Mouse (Mus musculus): ENCODE measurements around the gene Pgls. TPM values are rescaled to one million over a fixed set of nuclear protein-coding genes. Genes with fewer than 3 reads are reported as not detected.

Pgls gene
- 99.2 to 122 TPM (median 101 TPM) in 4 replicates for total RNA-seq (2023; ENCODE audit: inconsistent age)

DNA sequence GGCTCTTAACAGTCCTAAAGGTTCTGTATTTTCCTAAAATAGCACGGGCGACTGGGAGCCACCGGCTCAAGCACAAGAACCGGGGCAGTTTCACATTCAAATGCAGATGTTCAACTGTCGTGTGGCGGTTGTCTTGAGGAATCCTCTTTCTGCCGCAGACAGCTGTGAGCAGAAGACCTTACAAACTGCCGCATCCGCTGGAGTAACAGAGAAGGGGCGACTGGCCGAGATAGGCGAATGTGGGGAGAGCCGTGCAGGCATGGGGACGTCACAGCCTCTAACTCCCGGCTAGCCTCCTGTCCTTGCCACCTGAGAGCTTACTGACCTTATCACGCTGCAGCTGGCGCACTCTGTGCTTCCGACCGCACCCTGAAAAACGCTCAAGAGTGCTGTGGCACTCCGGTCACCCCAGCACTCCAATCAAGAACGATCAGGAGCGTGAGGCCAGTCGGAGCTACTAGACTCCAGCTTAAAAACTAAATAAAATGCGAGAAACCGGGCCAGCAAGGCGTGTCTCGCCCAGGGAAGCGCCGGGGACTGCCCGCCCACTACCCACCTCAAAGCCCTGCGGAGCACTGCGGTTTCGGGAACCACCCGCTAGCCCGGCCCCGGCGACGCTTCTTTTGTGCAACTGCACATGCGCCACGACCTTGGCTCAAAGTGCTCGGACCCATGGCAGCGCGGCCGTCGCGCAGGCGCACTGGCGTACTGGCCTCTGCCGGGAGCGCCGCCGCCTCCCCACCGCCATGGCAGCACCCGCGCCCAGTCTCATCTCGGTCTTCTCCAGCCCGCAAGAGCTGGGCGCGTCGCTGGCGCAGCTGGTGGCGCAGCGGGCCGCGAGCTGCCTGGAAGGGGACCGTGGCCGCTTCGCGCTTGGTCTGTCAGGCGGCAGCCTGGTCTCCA, at the start of gene Pgls:
Pgls (plus strand) TSS at position 706 of the 903 bp plus-strand sequence.

DNA sequence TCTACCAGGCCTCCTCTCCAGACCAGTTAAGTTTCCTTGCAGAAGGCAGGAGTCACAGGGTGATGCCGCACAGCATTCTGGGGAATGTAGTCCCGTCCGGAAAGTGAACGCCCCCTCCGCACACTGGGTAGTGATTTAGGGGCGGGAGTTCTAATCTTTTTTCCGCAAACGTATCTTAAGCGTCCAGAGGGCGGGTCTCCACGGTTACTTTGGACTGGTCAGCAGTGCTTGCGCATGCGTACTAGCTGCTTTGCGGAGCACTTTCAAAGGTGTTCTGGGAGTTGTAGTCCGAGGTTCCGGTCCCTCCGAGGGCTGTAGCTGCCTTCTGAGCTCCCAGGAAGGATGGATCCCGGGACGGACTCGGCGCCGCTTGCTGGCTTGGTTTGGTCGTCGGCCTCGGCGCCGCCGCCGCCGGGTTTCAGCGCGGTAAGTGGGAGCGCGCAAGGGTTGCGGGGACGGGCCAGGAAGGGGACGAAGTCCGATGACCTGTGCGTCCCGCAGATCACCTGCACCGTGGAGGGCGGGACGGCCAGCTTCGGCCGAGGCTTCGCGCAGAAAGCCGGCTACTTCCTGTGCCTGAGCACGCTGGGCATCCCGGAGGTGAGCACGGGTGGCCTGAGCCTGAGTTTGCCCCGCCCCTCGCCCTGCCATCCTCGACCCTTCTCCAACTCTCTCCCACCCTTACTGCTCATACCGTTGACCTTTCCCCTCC, 49.2 kb upstream of the Pgls start, which contains the start of gene Mvb12a:
Mvb12a (plus strand) TSS at position 291 of the 712 bp plus-strand sequence.

GRCm38 (mm10) chr8:71558071-71558957, 33.7 kb upstream of the Pgls start, which contains the start of gene Tmem221:
TSS of gene Tmem221 (minus strand) at chr8:71558871.

GRCm38 (mm10) chr8:71566501-71566900, 25.5 kb upstream of the Pgls start, which contains the start of gene Nxnl1:
TSS of gene Nxnl1 (minus strand) at chr8:71566601.

DNA sequence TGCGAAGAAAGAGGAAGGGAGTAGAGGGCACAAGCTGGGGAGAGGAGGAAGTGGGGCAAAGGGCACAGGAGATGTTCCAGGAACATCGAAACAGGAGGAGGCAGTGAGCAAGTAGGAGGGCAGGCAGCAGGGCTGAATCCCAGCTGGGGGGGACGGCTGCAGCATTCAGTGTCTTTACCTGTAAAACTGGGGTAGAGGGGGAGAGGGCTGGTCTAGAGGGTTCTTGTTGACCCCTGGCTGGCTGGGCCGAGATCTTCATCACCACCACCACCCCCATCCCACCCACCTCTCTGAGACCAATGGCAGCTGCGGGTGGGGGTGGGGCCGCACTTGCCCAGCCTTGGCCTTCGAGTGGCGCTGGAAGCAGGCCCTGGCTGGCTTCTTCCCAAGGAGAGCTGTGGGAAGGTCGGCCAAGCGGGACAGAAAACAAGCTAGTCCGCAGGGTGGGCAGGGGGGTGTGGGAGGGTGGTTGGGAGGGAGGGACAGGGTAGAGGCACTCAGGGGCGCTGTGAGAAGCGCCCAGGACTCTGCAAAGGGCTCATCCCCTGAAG, 23.5 kb upstream of the Pgls start, which contains the start of gene Slc27a1:
Slc27a1 (plus strand) TSS at position 496 of the 551 bp plus-strand sequence.

GRCm38 (mm10) chr8:71597451-71597850, 5.5 kb downstream of the Pgls start, which contains the start of gene Fam129c:
TSS of gene Fam129c (plus strand) at chr8:71597648.

DNA sequence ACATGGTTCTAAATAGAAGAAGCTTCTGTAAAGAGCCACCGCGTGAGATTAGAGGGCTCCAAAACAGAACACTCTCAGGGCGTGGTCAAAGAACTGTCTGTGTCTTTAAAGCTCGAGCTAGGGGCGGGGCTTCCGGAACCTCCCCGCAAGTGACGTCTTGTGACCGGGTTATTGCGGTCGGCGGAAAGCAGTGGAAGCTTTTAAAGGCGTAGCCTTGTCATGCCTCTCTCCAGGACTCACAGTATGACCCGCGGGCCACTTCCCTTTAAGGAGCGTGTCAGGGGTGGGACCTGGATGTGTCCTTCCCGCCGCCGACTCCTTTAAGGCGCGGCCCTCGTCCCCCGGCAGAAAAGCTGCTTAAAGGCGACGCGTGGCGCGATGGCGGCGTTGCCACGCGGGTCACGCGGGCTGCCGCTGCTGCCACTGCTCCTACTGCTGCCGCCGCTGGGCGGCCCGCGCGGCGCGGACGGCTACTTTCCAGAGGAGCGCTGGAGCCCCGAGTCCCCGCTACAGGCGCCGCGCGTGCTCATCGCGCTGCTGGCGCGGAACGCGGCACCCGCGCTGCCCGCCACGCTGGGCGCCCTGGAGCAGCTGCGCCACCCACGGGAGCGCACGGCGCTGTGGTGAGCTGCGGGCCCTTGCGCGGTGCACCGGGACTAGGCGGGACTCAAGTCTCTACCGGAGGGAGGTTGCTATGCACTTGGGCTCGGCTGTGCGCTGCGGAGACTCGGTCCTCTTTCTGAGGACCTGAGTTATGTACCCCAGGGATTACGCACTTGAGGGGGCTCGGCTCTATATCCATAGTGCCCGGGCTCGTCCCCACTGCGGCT, 19.1 kb downstream of the Pgls start, which contains the start of gene Colgalt1:
Colgalt1 (plus strand) TSS at position 177 of the 830 bp plus-strand sequence.

Other genes starting within 250 kb of the Pgls start
- gene Use1, start 225.3 kb upstream of the Pgls start, total RNA-seq (2023; ENCODE audit: inconsistent age): 265 to 295 TPM (median 283 TPM) in 4 replicates
- gene Ocel1, start 220.9 kb upstream of the Pgls start, total RNA-seq (2023; ENCODE audit: inconsistent age): 21.2 to 27.1 TPM (median 23.5 TPM) in 4 replicates
- gene Nr2f6, start 210.2 kb upstream of the Pgls start, total RNA-seq (2023; ENCODE audit: inconsistent age): 10.3 to 12.4 TPM (median 11.7 TPM) in 4 replicates
- gene Ushbp1, start 196.4 kb upstream of the Pgls start, total RNA-seq (2023; ENCODE audit: inconsistent age): not detected in 4 replicates
- 93.2 to 107 TPM (median 93.8 TPM) in 4 replicates for gene Babam1, start 195.3 kb upstream of the Pgls start, total RNA-seq (2023; ENCODE audit: inconsistent age)
- 0.51 to 1.4 TPM (median 0.61 TPM) in 4 replicates for gene Ankle1, start 186.2 kb upstream of the Pgls start, total RNA-seq (2023; ENCODE audit: inconsistent age)
- 11.1 to 13.1 TPM (median 12.5 TPM) in 4 replicates for gene Abhd8, start 128.5 kb upstream of the Pgls start, total RNA-seq (2023; ENCODE audit: inconsistent age)
- gene Mrpl34, start 127.2 kb upstream of the Pgls start, total RNA-seq (2023; ENCODE audit: inconsistent age): 34.7 to 38.7 TPM (median 35.8 TPM) in 4 replicates
- gene Dda1, start 123.0 kb upstream of the Pgls start, total RNA-seq (2023; ENCODE audit: inconsistent age): 99.3 to 111 TPM (median 106 TPM) in 4 replicates
- 12.1 to 14.8 TPM (median 13.7 TPM) in 4 replicates for gene Ano8, start 106.2 kb upstream of the Pgls start, total RNA-seq (2023; ENCODE audit: inconsistent age)
- gene Gtpbp3, start 104.1 kb upstream of the Pgls start, total RNA-seq (2023; ENCODE audit: inconsistent age): 17.1 to 21.2 TPM (median 18.4 TPM) in 4 replicates
- gene Plvap, start 80.4 kb upstream of the Pgls start, total RNA-seq (2023; ENCODE audit: inconsistent age): 0.45 TPM in 1 of 4 replicates, not detected in the others
- gene Ccdc194, start 66.5 kb upstream of the Pgls start, total RNA-seq (2023; ENCODE audit: inconsistent age): not detected in 4 replicates
- gene Bst2, start 54.7 kb upstream of the Pgls start, total RNA-seq (2023; ENCODE audit: inconsistent age): 23.8 to 37.9 TPM (median 34.7 TPM) in 4 replicates
- gene Mvb12a, start 49.3 kb upstream of the Pgls start, total RNA-seq (2023; ENCODE audit: inconsistent age): 36.5 to 54.6 TPM (median 44.8 TPM) in 4 replicates
- 0.33 TPM in 1 of 4 replicates, not detected in the others for gene Tmem221, start 33.3 kb upstream of the Pgls start, total RNA-seq (2023; ENCODE audit: inconsistent age)
- gene Nxnl1, start 25.6 kb upstream of the Pgls start, total RNA-seq (2023; ENCODE audit: inconsistent age): not detected in 4 replicates
- 8.2 to 9.1 TPM (median 8.7 TPM) in 4 replicates for gene Slc27a1, start 23.3 kb upstream of the Pgls start, total RNA-seq (2023; ENCODE audit: inconsistent age)
- 115 to 183 TPM (median 158 TPM) in 4 replicates for gene Fam129c, start 5.5 kb downstream of the Pgls start, total RNA-seq (2023; ENCODE audit: inconsistent age)
- gene Colgalt1, start 18.8 kb downstream of the Pgls start, total RNA-seq (2023; ENCODE audit: inconsistent age): 104 to 126 TPM (median 116 TPM) in 4 replicates
- 0.54 to 0.64 TPM (median 0.60 TPM) in 3 of 4 replicates, not detected in the other for gene Unc13a, start 79.6 kb downstream of the Pgls start, total RNA-seq (2023; ENCODE audit: inconsistent age)
- 79.6 to 88.3 TPM (median 85.0 TPM) in 4 replicates for gene Jak3, start 84.1 kb downstream of the Pgls start, total RNA-seq (2023; ENCODE audit: inconsistent age)
- gene Insl3, start 97.0 kb downstream of the Pgls start, total RNA-seq (2023; ENCODE audit: inconsistent age): 33.1 to 38.9 TPM (median 35.9 TPM) in 4 replicates
- gene B3gnt3, start 109.6 kb downstream of the Pgls start, total RNA-seq (2023; ENCODE audit: inconsistent age): 0.54 to 0.93 TPM (median 0.59 TPM) in 4 replicates
- 168 to 193 TPM (median 180 TPM) in 4 replicates for gene Fcho1, start 133.5 kb downstream of the Pgls start, total RNA-seq (2023; ENCODE audit: inconsistent age)

Measured in B cell, adult (primary cell).